Comparison of ENCODE assay signal across 8 mouse cellular contexts in genomic region chr5:36820142-36820541, GRCm38 (mm10). TPM values are rescaled to one million over a fixed set of nuclear protein-coding genes. Genes with fewer than 3 reads are reported as not detected.
DNase-seq lines count a peak whose midpoint lies in the region; ATAC-seq and TF ChIP-seq lines count a peak whose summit lies in the region.

No protein-coding gene starts in this region.

- H3K4me1 ChIP-seq in forebrain, embryonic 11.5 days (replicated peaks; ENCODE audit: control insufficient read depth, insufficient read depth, low read length), result no peaks in the 10 kb centered on the region
- H3K4me1 ChIP-seq in forebrain, embryonic 16.5 days (replicated peaks; ENCODE audit: control insufficient read depth, insufficient read depth, low read length), result no peaks in the 10 kb centered on the region
- H3K4me1 ChIP-seq in testis, adult 2 months (ENCODE audit: control insufficient read depth, insufficient read depth, low read length), result no peaks in the 10 kb centered on the region
- no peaks in the 10 kb centered on the region for H3K4me1 ChIP-seq in hindbrain, embryonic 16.5 days (ENCODE audit: control insufficient read depth, insufficient read depth, low read depth, low read length)
- H3K4me1 ChIP-seq in liver, postnatal 0 days (ENCODE audit: insufficient read depth), result no peaks in the 10 kb centered on the region
- H3K4me1 ChIP-seq in small intestine, adult 2 months (ENCODE audit: control insufficient read depth, insufficient read depth, insufficient read length, low read length), result no peaks in the 10 kb centered on the region

- H3K9me3 ChIP-seq in forebrain, embryonic 11.5 days (ENCODE audit: control insufficient read depth, low read length), result no peaks in the 10 kb centered on the region
- peaks cover 2% of the 10 kb centered on the region; the same call in 1 of the 2 replicates for H3K9me3 ChIP-seq in forebrain, embryonic 16.5 days (ENCODE audit: control insufficient read depth, low read length)
- no peaks in the 10 kb centered on the region for H3K9me3 ChIP-seq in hindbrain, embryonic 16.5 days (ENCODE audit: control insufficient read depth, low read length)
- no peaks in the 10 kb centered on the region for H3K9me3 ChIP-seq in liver, postnatal 0 days (ENCODE audit: low read length)

- H3K4me3 ChIP-seq in forebrain, embryonic 11.5 days (ENCODE audit: low read depth, low read length), result no peak overlapping the region
- no peak overlapping the region for H3K4me3 ChIP-seq in forebrain, embryonic 16.5 days (replicated peaks; ENCODE audit: low read length)
- no peak overlapping the region for H3K4me3 ChIP-seq in testis, adult 2 months (ENCODE audit: control insufficient read depth, low read depth, low read length)
- H3K4me3 ChIP-seq in hindbrain, embryonic 16.5 days (ENCODE audit: low read length), result no peak overlapping the region
- no peak overlapping the region for H3K4me3 ChIP-seq in liver, postnatal 0 days (ENCODE audit: low read depth, low read length)
- H3K4me3 ChIP-seq in small intestine, adult 2 months (ENCODE audit: low read depth, low read length), result no peak overlapping the region

- H3K36me3 ChIP-seq in forebrain, embryonic 11.5 days (ENCODE audit: control insufficient read depth, insufficient read depth, low read length), result no peaks in the 10 kb centered on the region; the same call in 1 of the 2 replicates
- H3K36me3 ChIP-seq in forebrain, embryonic 16.5 days (ENCODE audit: control insufficient read depth, insufficient read depth), result no peaks in the 10 kb centered on the region
- no peaks in the 10 kb centered on the region; the same call in 1 of the 2 replicates for H3K36me3 ChIP-seq in testis, adult 2 months (ENCODE audit: control insufficient read depth, insufficient read depth, low read length)
- H3K36me3 ChIP-seq in hindbrain, embryonic 16.5 days (ENCODE audit: control insufficient read depth, insufficient read depth, low read length), result peaks cover 11% of the 10 kb centered on the region
- peaks cover 61% of the 10 kb centered on the region for H3K36me3 ChIP-seq in liver, postnatal 0 days (replicated peaks; ENCODE audit: insufficient read depth, low read length)
- H3K36me3 ChIP-seq in small intestine, adult 2 months (ENCODE audit: control insufficient read depth, insufficient read depth, low read length), result peaks cover 69% of the 10 kb centered on the region

- TF ChIP-seq CTCF in testis, adult 2 months (IDR thresholded peaks at IDR 0.05; ENCODE audit: control insufficient read depth, insufficient read depth, insufficient replicate concordance, low read depth, low read length), result peak; percentile 87
- peak; percentile 88 for TF ChIP-seq CTCF in liver, postnatal 0 days (IDR thresholded peaks at IDR 0.05; ENCODE audit: low read depth)
- TF ChIP-seq CTCF in small intestine, adult 2 months (IDR thresholded peaks at IDR 0.05; ENCODE audit: extremely low read depth, insufficient read length, insufficient replicate concordance, low read depth, low read length), result peak; percentile 66; the same call in 1 of the 2 replicates

- H3K4me2 ChIP-seq in forebrain, embryonic 11.5 days (ENCODE audit: low read depth, low read length, severe bottlenecking), result no peak overlapping the region
- no peak overlapping the region for H3K4me2 ChIP-seq in forebrain, embryonic 16.5 days (ENCODE audit: low read length)
- H3K4me2 ChIP-seq in hindbrain, embryonic 16.5 days (ENCODE audit: low read length), result no peak overlapping the region
- no peak overlapping the region for H3K4me2 ChIP-seq in liver, postnatal 0 days (ENCODE audit: low read depth, low read length)

- TF ChIP-seq POLR2A in testis, adult 2 months (IDR thresholded peaks at IDR 0.05; ENCODE audit: control insufficient read depth, low read depth, low read length), result no peak
- no peak for TF ChIP-seq POLR2A in small intestine, adult 2 months (IDR thresholded peaks at IDR 0.05; ENCODE audit: low read depth, low read length)

- peak; percentile 78 for DNase-seq in forebrain, embryonic 11.5 days (ENCODE audit: low spot score)
- DNase-seq in testis, postnatal 14 days (ENCODE audit: low spot score), result no peak
- DNase-seq in cerebellum, postnatal 25 days, result peak; percentile 69 to 82
- DNase-seq in liver, postnatal 0 days, result peak; percentile 72

- H3K27me3 ChIP-seq in forebrain, embryonic 11.5 days (ENCODE audit: control insufficient read depth, insufficient read depth, low read length), result no peaks in the 10 kb centered on the region
- H3K27me3 ChIP-seq in forebrain, embryonic 16.5 days (replicated peaks; ENCODE audit: control insufficient read depth, insufficient read depth, low read length), result no peaks in the 10 kb centered on the region
- no peaks in the 10 kb centered on the region for H3K27me3 ChIP-seq in testis, adult 2 months (ENCODE audit: control insufficient read depth, insufficient read depth, low read length)
- H3K27me3 ChIP-seq in hindbrain, embryonic 16.5 days (replicated peaks; ENCODE audit: control insufficient read depth, insufficient read depth, low read length), result no peaks in the 10 kb centered on the region
- H3K27me3 ChIP-seq in liver, postnatal 0 days (ENCODE audit: insufficient read depth, low read length), result no peaks in the 10 kb centered on the region
- H3K27me3 ChIP-seq in small intestine, adult 2 months (ENCODE audit: control insufficient read depth, insufficient read depth, low read length), result no peaks in the 10 kb centered on the region

- no peak for TF ChIP-seq EP300 in liver, postnatal 0 days (IDR thresholded peaks at IDR 0.05; ENCODE audit: low read depth)

- H3K27ac ChIP-seq in forebrain, embryonic 11.5 days (ENCODE audit: low read depth, low read length), result no peak overlapping the region
- no peak overlapping the region for H3K27ac ChIP-seq in forebrain, embryonic 16.5 days (ENCODE audit: low read length)
- H3K27ac ChIP-seq in testis, adult 2 months (ENCODE audit: control insufficient read depth, insufficient read depth, low read depth, low read length), result no peak overlapping the region
- H3K27ac ChIP-seq in hindbrain, embryonic 16.5 days (ENCODE audit: low read depth, low read length), result no peak overlapping the region
- H3K27ac ChIP-seq in liver, postnatal 0 days (ENCODE audit: low read depth), result no peak overlapping the region
- H3K27ac ChIP-seq in small intestine, adult 2 months (ENCODE audit: insufficient read depth, low read depth, low read length), result no peak overlapping the region

- H3K9ac ChIP-seq in forebrain, embryonic 11.5 days (ENCODE audit: low read length), result no peak overlapping the region
- no peak overlapping the region for H3K9ac ChIP-seq in forebrain, embryonic 16.5 days (replicated peaks; ENCODE audit: low read depth, low read length)
- no peak overlapping the region for H3K9ac ChIP-seq in hindbrain, embryonic 16.5 days (ENCODE audit: low read depth, low read length)
- no peak overlapping the region for H3K9ac ChIP-seq in liver, postnatal 0 days (replicated peaks)

- 49% methylated on average over 6 of the region's 6 CpGs for WGBS in forebrain, embryonic 11.5 days
- 39% methylated on average over 6 of the region's 6 CpGs for WGBS in forebrain, embryonic 16.5 days
- 51% methylated on average over 6 of the region's 6 CpGs for WGBS in hindbrain, embryonic 16.5 days
- WGBS in liver, postnatal 0 days (ENCODE audit: insufficient replicate concordance), result 60% methylated on average over 6 of the region's 6 CpGs
- 50% methylated on average over 6 of the region's 6 CpGs for WGBS in small intestine, adult 2 months

- ATAC-seq in forebrain, embryonic 11.5 days (replicated peaks; ENCODE audit: low FRiP score), result no peak
- no peak for ATAC-seq in forebrain, embryonic 16.5 days
- peak; percentile 45; the same call in 1 of the 2 replicates for ATAC-seq in hindbrain, embryonic 16.5 days
- 0 out of 2 replicates have a peak, but pooled peaks have one; percentile 17 for ATAC-seq in liver, postnatal 0 days

RNA-seq across cellular contexts. Expression of gene Man2b2, which starts 10.3 kb away (rescaled TPM):
- 10.2 and 12.2 TPM in 2 replicates for polyA plus RNA-seq in forebrain, embryonic 11.5 days (2014; fragmentation: Nextera tagmentation; extraction: Ambion mirVana)
- 7.2 and 7.3 TPM in 2 replicates for polyA plus RNA-seq in forebrain, embryonic 16.5 days (2015; fragmentation: Nextera tagmentation; extraction: Ambion mirVana)
- polyA plus RNA-seq in testis, adult 2 months (2012; rRNA removed), result 181 and 185 TPM in 2 replicates
- 13.8 and 15.2 TPM in 2 replicates for polyA plus RNA-seq in hindbrain, embryonic 16.5 days (2015; fragmentation: Nextera tagmentation; extraction: Ambion mirVana)
- 15.2 and 17.0 TPM in 2 replicates for polyA plus RNA-seq in liver, postnatal 0 days (2015; fragmentation: Nextera tagmentation; extraction: Ambion mirVana)
- 57.4 and 104 TPM in 2 replicates for polyA plus RNA-seq in small intestine, adult 2 months (2012; rRNA removed)

RNA-seq across cellular contexts. Expression of gene Mrfap1, which starts 23.6 kb away (rescaled TPM):
- 563 and 565 TPM in 2 replicates for polyA plus RNA-seq in forebrain, embryonic 11.5 days (2014; fragmentation: Nextera tagmentation; extraction: Ambion mirVana)
- polyA plus RNA-seq in forebrain, embryonic 16.5 days (2015; fragmentation: Nextera tagmentation; extraction: Ambion mirVana), result 284 and 308 TPM in 2 replicates
- 76.5 and 86.7 TPM in 2 replicates for polyA plus RNA-seq in testis, adult 2 months (2012; rRNA removed)
- 271 and 296 TPM in 2 replicates for polyA plus RNA-seq in hindbrain, embryonic 16.5 days (2015; fragmentation: Nextera tagmentation; extraction: Ambion mirVana)
- 153 and 164 TPM in 2 replicates for polyA plus RNA-seq in liver, postnatal 0 days (2015; fragmentation: Nextera tagmentation; extraction: Ambion mirVana)
- polyA plus RNA-seq in small intestine, adult 2 months (2012; rRNA removed), result 69.3 and 132 TPM in 2 replicates

RNA-seq across cellular contexts. Expression of gene Ppp2r2c, which starts 48.2 kb away (rescaled TPM):
- 1.0 and 1.4 TPM in 2 replicates for polyA plus RNA-seq in forebrain, embryonic 11.5 days (2014; fragmentation: Nextera tagmentation; extraction: Ambion mirVana)
- polyA plus RNA-seq in forebrain, embryonic 16.5 days (2015; fragmentation: Nextera tagmentation; extraction: Ambion mirVana), result 34.2 and 38.3 TPM in 2 replicates
- 0.68 and 0.91 TPM in 2 replicates for polyA plus RNA-seq in testis, adult 2 months (2012; rRNA removed)
- polyA plus RNA-seq in hindbrain, embryonic 16.5 days (2015; fragmentation: Nextera tagmentation; extraction: Ambion mirVana), result 52.4 and 58.2 TPM in 2 replicates
- polyA plus RNA-seq in liver, postnatal 0 days (2015; fragmentation: Nextera tagmentation; extraction: Ambion mirVana), result not detected in 2 replicates
- polyA plus RNA-seq in small intestine, adult 2 months (2012; rRNA removed), result 0.62 and 0.89 TPM in 2 replicates

Comparison
In these comparisons a context has a peak if more than half of its experiments do, and no peak if none do; other contexts are left out.
1. RNA of gene Ppp2r2c, which starts 48.2 kb away (polyA plus RNA-seq): 52.4 to 58.2 TPM in hindbrain, embryonic 16.5 days and 34.2 to 38.3 TPM in forebrain, embryonic 16.5 days; 1.0 to 1.4 TPM in forebrain, embryonic 11.5 days, 0.62 to 0.89 TPM in small intestine, adult 2 months, 0.68 to 0.91 TPM in testis, adult 2 months and not detected in liver, postnatal 0 days; every median in the first group is over 10 times any median in the second.
2. ATAC-seq: peak in hindbrain, embryonic 16.5 days (single experiment) and liver, postnatal 0 days (single experiment); none in forebrain, embryonic 11.5 days (single experiment) and forebrain, embryonic 16.5 days (single experiment).
3. Peak in every context shown above with its lines, with median percentiles within 50 percentile points of each other: CTCF ChIP-seq.